Mouse (Mus musculus) C2C12 (cell line): Measurements from ENCODE around the gene Zdhhc8. TPM values are rescaled to one million over a fixed set of nuclear protein-coding genes. Genes with fewer than 3 reads are reported as not detected.

Experiments
- H3K27me3 ChIP-seq: one replicate; pipeline ENCODE4 v1.6.1; 2011; ENCODE audit not compliant: control insufficient read depth, insufficient read depth, insufficient read length
- H3K36me3 ChIP-seq: one replicate; pipeline ENCODE4 v1.6.1; 2011; ENCODE audit not compliant: control insufficient read depth, insufficient read depth
- H3K4me3 ChIP-seq: one replicate; pipeline ENCODE4 v1.5.1; 2011; ENCODE audit warnings: mild to moderate bottlenecking, control low read depth; ENCODE audit not compliant: poor library complexity, insufficient read depth, severe bottlenecking
- H3K79me2 ChIP-seq: one replicate; pipeline ENCODE4 v1.6.1; 2011; ENCODE audit not compliant: control insufficient read depth, insufficient read depth
- H3K79me3 ChIP-seq: one replicate; pipeline ENCODE4 v1.6.1; 2011; ENCODE audit warnings: low read depth, control low read depth
- H3ac ChIP-seq: one replicate; pipeline ENCODE3; 2011; ENCODE audit warnings: low read depth; ENCODE audit not compliant: control insufficient read depth, insufficient read length
- CEBPB ChIP-seq: IDR thresholded peaks from one replicate; pipeline ENCODE4 v1.6.1; 2011; ENCODE audit warnings: low read depth, mild to moderate bottlenecking, control low read depth, moderate library complexity
- CTCF ChIP-seq: IDR thresholded peaks from one replicate; pipeline ENCODE4 v1.5.1; 2011; ENCODE audit not compliant: control insufficient read depth, insufficient read depth, insufficient read length
- FOSL1 ChIP-seq: IDR thresholded peaks from one replicate; pipeline ENCODE4 v1.8.0; 2011; ENCODE audit warnings: mild to moderate bottlenecking, low read length; ENCODE audit not compliant: poor library complexity, insufficient read depth, severe bottlenecking
- MAX ChIP-seq: IDR thresholded peaks from one replicate; pipeline ENCODE4 v1.6.1; 2011; ENCODE audit warnings: mild to moderate bottlenecking, control low read depth
- MYOD1 ChIP-seq: IDR thresholded peaks from one replicate; pipeline ENCODE4 v1.6.1; 2011; ENCODE audit warnings: low read depth; ENCODE audit not compliant: control insufficient read depth, insufficient read length
- MYOG ChIP-seq: IDR thresholded peaks from one replicate; pipeline ENCODE4 v1.6.1; 2011; ENCODE audit not compliant: control insufficient read depth, insufficient read length; ENCODE audit errors: extremely low read depth
- USF1 ChIP-seq: IDR thresholded peaks from one replicate; pipeline ENCODE4 v1.6.1; 2011; ENCODE audit warnings: low read depth, mild to moderate bottlenecking, control low read depth, moderate library complexity
- polyA plus RNA-seq: library from polyadenylated mRNA; unstranded; fragments of >200 nt; fragmentation: generic; extraction: Trizol; gene quantifications from one replicate; pipeline ENCODE4 v1.2.1, GENCODE M21; 2012; ENCODE audit warnings: missing spikeins

Gene Zdhhc8
- polyA plus RNA-seq, 1 experiment: 37.4 TPM

GRCm38 (mm10) chr16:18227897-18228422, 7.0 kb downstream of the Zdhhc8 start:
- H3K36me3 ChIP-seq: peaks cover 19% of the 10 kb centered on the region
- TF ChIP-seq MYOG: no peak
- no peak for TF ChIP-seq USF1
- TF ChIP-seq CTCF: no peak
- no peak for TF ChIP-seq MAX
- no peak for TF ChIP-seq CEBPB
- no peak for TF ChIP-seq FOSL1
- no peak for TF ChIP-seq MYOD1
- H3K79me3 ChIP-seq: peaks cover 32% of the 10 kb centered on the region
- no peak overlapping the region for H3K4me3 ChIP-seq
- no peak overlapping the region for H3ac ChIP-seq
- no peaks in the 10 kb centered on the region for H3K27me3 ChIP-seq
- H3K79me2 ChIP-seq: peaks cover 44% of the 10 kb centered on the region

GRCm38 (mm10) chr16:18227187-18227586, 7.7 kb downstream of the Zdhhc8 start:
- Histone ChIP-seq H3K27me3 (no peaks in the 10 kb centered on the region), H3K79me3 (peaks cover 30% of the 10 kb centered on the region), H3K36me3 (peaks cover 19% of the 10 kb centered on the region), H3K79me2 (peaks cover 39% of the 10 kb centered on the region), H3ac (no peak overlapping the region), H3K4me3 (no peak overlapping the region)
- TF ChIP-seq FOSL1 (no peak), USF1 (no peak), CTCF (no peak)

GRCm38 (mm10) chr16:18222188-18222587, 12.7 kb downstream of the Zdhhc8 start:
- Histone ChIP-seq H3K4me3 (no peak overlapping the region), H3ac (no peak overlapping the region), H3K27me3 (no peaks in the 10 kb centered on the region), H3K79me3 (no peaks in the 10 kb centered on the region), H3K36me3 (peaks cover 8% of the 10 kb centered on the region), H3K79me2 (no peaks in the 10 kb centered on the region)
- no peak for TF ChIP-seq MYOG
- no peak for TF ChIP-seq MYOD1
- no peak for TF ChIP-seq CTCF
- TF ChIP-seq MAX: no peak
- TF ChIP-seq CEBPB: no peak
- TF ChIP-seq FOSL1: no peak
- no peak for TF ChIP-seq USF1

GRCm38 (mm10) chr16:18221543-18221898, 13.4 kb downstream of the Zdhhc8 start:
- Histone ChIP-seq H3K4me3 (no peak overlapping the region), H3K79me2 (no peaks in the 10 kb centered on the region), H3K79me3 (no peaks in the 10 kb centered on the region), H3K27me3 (no peaks in the 10 kb centered on the region), H3K36me3 (peaks cover 8% of the 10 kb centered on the region), H3ac (no peak overlapping the region)
- no peak for TF ChIP-seq CEBPB
- TF ChIP-seq USF1: no peak
- TF ChIP-seq FOSL1: no peak
- TF ChIP-seq MYOD1: no peak
- TF ChIP-seq CTCF: peak; percentile 36
- TF ChIP-seq MYOG: no peak

GRCm38 (mm10) chr16:18220856-18221542, 13.9 kb downstream of the Zdhhc8 start:
- H3K4me3 ChIP-seq: no peak overlapping the region
- no peak overlapping the region for H3ac ChIP-seq
- H3K27me3 ChIP-seq: no peaks in the 10 kb centered on the region
- no peaks in the 10 kb centered on the region for H3K79me3 ChIP-seq
- H3K79me2 ChIP-seq: no peaks in the 10 kb centered on the region
- TF ChIP-seq CTCF (no peak), USF1 (no peak), MAX (no peak)
- H3K36me3 ChIP-seq: peaks cover 4% of the 10 kb centered on the region

GRCm38 (mm10) chr16:18220001-18220400, 14.9 kb downstream of the Zdhhc8 start:
- no peak overlapping the region for H3K4me3 ChIP-seq
- H3ac ChIP-seq: no peak overlapping the region
- TF ChIP-seq CEBPB: no peak
- no peak for TF ChIP-seq CTCF
- no peak for TF ChIP-seq USF1
- TF ChIP-seq FOSL1: no peak
- TF ChIP-seq MAX: no peak
- no peak for TF ChIP-seq MYOG
- no peak for TF ChIP-seq MYOD1
- no peaks in the 10 kb centered on the region for H3K79me3 ChIP-seq
- no peaks in the 10 kb centered on the region for H3K27me3 ChIP-seq
- H3K79me2 ChIP-seq: no peaks in the 10 kb centered on the region
- H3K36me3 ChIP-seq: no peaks in the 10 kb centered on the region
